Mouse (Mus musculus): ENCODE results near the gene Rbbp4.

DNA sequence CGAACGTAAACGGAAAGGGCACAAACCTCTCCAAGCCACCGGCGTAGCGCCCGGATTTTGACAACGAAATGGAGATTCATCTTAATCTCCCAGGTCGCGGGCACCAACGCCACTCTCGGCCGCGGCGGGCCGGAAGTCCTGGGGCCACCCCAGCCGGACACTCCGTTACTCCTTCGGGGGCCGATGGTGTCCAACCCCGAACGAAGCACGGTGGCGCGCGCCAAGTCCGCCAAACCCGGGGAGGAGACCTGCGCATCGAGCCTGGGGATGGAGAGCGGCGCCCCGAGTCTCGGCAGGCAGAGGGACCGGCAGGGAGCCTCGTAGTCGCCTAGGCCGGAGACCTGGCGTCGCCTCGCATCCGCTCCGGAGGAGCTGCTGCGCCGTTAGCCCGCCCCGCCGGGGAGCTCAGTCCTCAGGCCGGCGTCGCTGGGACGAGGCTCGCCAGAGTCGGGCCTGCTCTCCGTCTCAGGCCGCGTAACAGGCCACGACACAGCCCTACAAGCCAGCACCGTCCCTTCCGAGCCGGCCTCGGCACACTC lies 424 bp downstream of the Rbbp4 start:
- no peak for TF ChIP-seq CTCF (IDR thresholded peaks at IDR 0.05; ENCODE audit: extremely low read depth, insufficient read depth, insufficient read length, insufficient replicate concordance)
- TF ChIP-seq POLR2A (IDR thresholded peaks at IDR 0.05; ENCODE audit: low read depth, low read length): no peak
